24 mouse cellular contexts compared by ENCODE assay signal in the genomic region with DNA sequence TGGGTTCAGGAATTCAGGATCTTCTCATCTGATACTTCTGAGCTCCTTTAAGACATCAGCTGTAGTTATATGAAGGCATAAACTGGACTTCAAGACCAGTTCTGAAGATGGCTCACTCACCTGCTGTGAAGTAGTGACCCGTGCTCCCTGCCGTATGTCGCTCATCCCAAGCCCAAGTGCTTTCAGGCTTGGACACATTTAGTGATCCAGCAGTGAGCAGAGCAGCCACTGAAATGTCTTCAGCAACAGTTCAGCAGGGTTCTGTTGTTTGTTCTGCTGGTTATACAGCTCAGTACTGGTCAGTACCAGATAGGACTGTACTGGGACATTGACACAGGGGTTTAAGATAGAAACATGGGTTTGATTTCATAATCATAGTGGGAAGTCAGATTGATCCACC. TPM values are rescaled to one million over a fixed set of nuclear protein-coding genes. Genes with fewer than 3 reads are reported as not detected.
A peak's percentile ranks its signal among the peaks of the same experiment; 100 is the strongest.
DNase-seq lines count a peak whose midpoint lies in the region; ATAC-seq and TF ChIP-seq lines count a peak whose summit lies in the region.
"Had no signal": no experiment of that assay in that cellular context is flagged by ENCODE, and none has a peak within 500 bp of the region (broad histone marks: within the 10 kb centered on the region; RNA-seq: fewer than 3 reads in every experiment).

No protein-coding gene starts in this region.

- DNase-seq in liver, adult 2 months (ENCODE audit: extremely low read depth, low read depth, low spot score): no peak
- peak; percentile 60 to 72 for DNase-seq in cerebellum, adult 18-20 months
- peak; percentile 75 for DNase-seq in cerebellum, adult 9-11 months
- peak; percentile 54 to 58 for DNase-seq in cerebellum, postnatal 36 days
- no peak for DNase-seq in Muller cell, postnatal 12 days (ENCODE audit: inconsistent ontology term)
- DNase-seq in adrenal gland, postnatal 4 days (ENCODE audit: low spot score in 2 of 2): no peak
- no peak for DNase-seq in right cerebral cortex, postnatal 25 days
- DNase-seq: adrenal gland, adult 8-10 months; adrenal gland, postnatal 36 days; gastrocnemius, postnatal 36 days; heart, adult 18-20 months; heart, postnatal 14 days; kidney, adult 11 months had no signal

- no peaks in the 10 kb centered on the region for H3K36me3 ChIP-seq in liver, adult 2 months (ENCODE audit: control insufficient read depth, insufficient read depth, low read length)
- H3K36me3 ChIP-seq in liver, embryonic 12.5 days: no peaks in the 10 kb centered on the region
- H3K36me3 ChIP-seq: embryonic facial prominence, embryonic 10.5 days; heart, embryonic 15.5 days; hindbrain, embryonic 13.5 days had no signal

- 0 out of 2 replicates have a peak overlapping the region, but pooled peaks have one; percentile 12 for H3K27ac ChIP-seq in liver, adult 2 months (replicated peaks; ENCODE audit: insufficient read depth, low read depth, low read length)
- H3K27ac ChIP-seq in liver, embryonic 12.5 days: no peak overlapping the region
- H3K27ac ChIP-seq: embryonic facial prominence, embryonic 10.5 days; forebrain, embryonic 13.5 days; heart, embryonic 15.5 days; hindbrain, embryonic 13.5 days; hindbrain, postnatal 0 days had no signal

- no peak for ATAC-seq in liver, embryonic 12.5 days
- ATAC-seq: forebrain, embryonic 13.5 days; hindbrain, postnatal 0 days had no signal

- no peak overlapping the region for H3K9ac ChIP-seq in liver, adult 2 months (ENCODE audit: low read depth, low read length)
- H3K9ac ChIP-seq in liver, embryonic 12.5 days: no peak overlapping the region
- H3K9ac ChIP-seq: forebrain, embryonic 13.5 days; heart, embryonic 15.5 days; hindbrain, embryonic 13.5 days had no signal

- H3K27me3 ChIP-seq in liver, adult 2 months (ENCODE audit: control insufficient read depth, insufficient read depth, low read length): no peaks in the 10 kb centered on the region
- H3K27me3 ChIP-seq in liver, embryonic 12.5 days (replicated peaks): 0 out of 2 replicates have a peak, but pooled peaks cover 3% of the 10 kb centered on the region
- H3K27me3 ChIP-seq: forebrain, embryonic 13.5 days; heart, embryonic 15.5 days; hindbrain, embryonic 13.5 days had no signal

- no peaks in the 10 kb centered on the region for H3K9me3 ChIP-seq in liver, embryonic 12.5 days (replicated peaks)
- H3K9me3 ChIP-seq: embryonic facial prominence, embryonic 10.5 days; forebrain, embryonic 13.5 days; heart, embryonic 15.5 days; hindbrain, embryonic 13.5 days had no signal

- WGBS in liver, adult 2 months: 92% methylated on average over 3 of the region's 3 CpGs
- WGBS in liver, embryonic 12.5 days (ENCODE audit: insufficient replicate concordance): 75% methylated on average over 3 of the region's 3 CpGs

- H3K79me2 ChIP-seq in liver, adult 2 months (ENCODE audit: control insufficient read depth, insufficient read depth, low read length): no peaks in the 10 kb centered on the region

- no peak for TF ChIP-seq POLR2A in liver, adult 2 months (IDR thresholded peaks at IDR 0.05; ENCODE audit: extremely low read depth, insufficient read depth, low read length)

- H3K4me3 ChIP-seq in liver, adult 2 months (ENCODE audit: insufficient read depth, low read depth, low read length): no peak overlapping the region
- H3K4me3 ChIP-seq in liver, embryonic 12.5 days: no peak overlapping the region
- H3K4me3 ChIP-seq: embryonic facial prominence, embryonic 10.5 days; forebrain, embryonic 13.5 days; heart, embryonic 15.5 days; hindbrain, embryonic 13.5 days had no signal

- no peak for TF ChIP-seq CTCF in liver, adult 2 months (IDR thresholded peaks at IDR 0.05; ENCODE audit: low read depth, low read length)

- H3K4me2 ChIP-seq in liver, embryonic 12.5 days: no peak overlapping the region
- H3K4me2 ChIP-seq: forebrain, embryonic 13.5 days; heart, embryonic 11.5 days; heart, embryonic 15.5 days; hindbrain, embryonic 13.5 days had no signal

- no peaks in the 10 kb centered on the region for H3K4me1 ChIP-seq in liver, adult 2 months (ENCODE audit: control insufficient read depth, insufficient read depth, low read length)
- H3K4me1 ChIP-seq in liver, embryonic 12.5 days: peaks cover 11% of the 10 kb centered on the region
- H3K4me1 ChIP-seq: embryonic facial prominence, embryonic 10.5 days; forebrain, embryonic 13.5 days; heart, embryonic 15.5 days; hindbrain, embryonic 13.5 days had no signal

RNA-seq across cellular contexts. Expression of gene Cd200r3, which starts 24.6 kb away (rescaled TPM):
- total RNA-seq in liver, adult 2 months (2014; rRNA removed): 0.18 and 0.27 TPM in 2 replicates
- not detected in 2 replicates for polyA plus RNA-seq in liver, adult 2 months (2012; rRNA removed)
- polyA plus RNA-seq in liver, embryonic 12.5 days (2016; fragmentation: Nextera tagmentation; extraction: Ambion mirVana): 0.36 and 0.87 TPM in 2 replicates
- under 1 TPM; 0.36 to 0.42 TPM for total RNA-seq in adrenal gland, postnatal 4 days (2021)
- total RNA-seq: adrenal gland, postnatal 36 days; ES-E14; gastrocnemius, adult 8-10 months; gastrocnemius, postnatal 36 days; heart, adult 18-20 months; hematopoietic stem cell, adult 5-6 weeks; hindbrain, postnatal 0 days had no signal
- polyA plus RNA-seq: embryonic facial prominence, embryonic 10.5 days; forebrain, embryonic 13.5 days; hindbrain, embryonic 13.5 days; hindbrain, postnatal 0 days; intestine, embryonic 14.5 days had no signal

Comparison
In these comparisons a context has a peak if more than half of its experiments do, and no peak if none do; other contexts are left out.
1. DNase-seq: peak in cerebellum, adult 18-20 months (2 of 2), cerebellum, adult 9-11 months (single experiment) and cerebellum, postnatal 36 days (2 of 2); none in liver, adult 2 months (single experiment), Muller cell, postnatal 12 days (single experiment), adrenal gland, postnatal 4 days (0 of 2) and right cerebral cortex, postnatal 25 days (single experiment).